Mouse (Mus musculus) embryo, embryonic 9.5 days (tissue): ENCODE results near the gene Lpcat1.
A peak's percentile ranks its signal among the peaks of the same experiment; 100 is the strongest.

Experiments used
- DNase-seq: peaks from one replicate; pipeline ENCODE4 v3.0.0-alpha.2; 2017; ENCODE audit errors: extremely low spot score

The Lpcat1 gene

GRCm38 (mm10) chr13:73467034-73467420 lies at the start of gene Lpcat1:
TSS of gene Lpcat1 (plus strand) at chr13:73467197.
- DNase-seq, result peak; percentile 88

DNA sequence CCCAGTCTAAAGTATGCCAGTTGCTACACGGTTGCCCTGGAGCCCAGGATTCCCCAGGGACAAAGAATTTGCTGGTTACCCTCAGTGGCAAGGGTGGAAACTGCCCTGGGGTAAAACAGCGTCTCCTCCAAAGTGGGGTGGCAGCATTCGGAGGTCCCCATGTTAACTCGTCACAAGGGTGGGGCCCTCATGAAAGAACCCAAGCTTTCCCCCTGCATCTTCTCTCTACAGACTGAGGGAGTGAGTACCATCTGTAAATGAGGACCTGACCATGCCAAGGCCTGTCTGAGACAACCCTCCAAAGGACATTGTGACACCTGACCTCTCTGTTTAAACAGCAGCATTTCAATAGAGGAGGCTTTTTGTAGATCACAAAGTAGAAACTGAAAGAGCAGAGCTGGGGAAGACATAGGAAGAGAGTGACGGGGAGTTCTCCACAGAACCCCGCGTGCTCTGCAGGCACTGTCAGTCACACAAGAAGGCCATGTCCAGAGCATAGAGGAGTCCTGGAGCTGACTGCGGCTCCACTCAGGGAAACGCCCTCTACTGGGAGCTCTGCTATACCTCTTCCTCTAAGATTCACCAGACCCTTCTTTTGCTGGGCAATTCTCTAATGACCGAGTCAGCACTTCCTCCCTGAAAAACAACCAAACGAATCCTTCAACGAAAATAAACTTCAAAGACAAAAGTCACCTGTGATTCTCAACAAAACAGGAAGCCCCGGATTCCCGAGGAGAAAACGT lies 49.3 kb upstream of the Lpcat1 start:
- DNase-seq, result peak; percentile 47

DNA sequence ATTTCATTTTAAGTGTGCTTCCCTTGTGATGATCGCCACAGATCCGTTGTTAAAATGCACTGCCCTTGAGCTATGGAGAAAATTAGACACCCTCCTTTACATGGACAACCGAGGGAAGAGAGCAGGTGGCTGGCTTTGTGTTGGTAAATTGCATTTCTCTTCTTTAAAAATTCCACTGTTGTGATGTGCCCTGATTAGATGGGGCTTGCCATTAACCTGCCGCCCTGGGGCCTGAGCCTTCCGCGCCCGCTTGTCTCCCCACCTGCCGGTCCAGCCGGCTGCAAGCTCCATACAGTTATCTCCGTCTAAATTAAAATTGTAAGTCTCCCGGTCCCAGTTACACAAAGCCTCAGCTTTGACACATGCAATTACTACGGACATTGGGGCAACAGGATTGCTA lies 48.7 kb upstream of the Lpcat1 start:
- DNase-seq, result no peak

- DNase-seq, result no peak
Observed at GRCm38 (mm10) chr13:73419244-73419643, 47.8 kb upstream of the Lpcat1 start.

DNA sequence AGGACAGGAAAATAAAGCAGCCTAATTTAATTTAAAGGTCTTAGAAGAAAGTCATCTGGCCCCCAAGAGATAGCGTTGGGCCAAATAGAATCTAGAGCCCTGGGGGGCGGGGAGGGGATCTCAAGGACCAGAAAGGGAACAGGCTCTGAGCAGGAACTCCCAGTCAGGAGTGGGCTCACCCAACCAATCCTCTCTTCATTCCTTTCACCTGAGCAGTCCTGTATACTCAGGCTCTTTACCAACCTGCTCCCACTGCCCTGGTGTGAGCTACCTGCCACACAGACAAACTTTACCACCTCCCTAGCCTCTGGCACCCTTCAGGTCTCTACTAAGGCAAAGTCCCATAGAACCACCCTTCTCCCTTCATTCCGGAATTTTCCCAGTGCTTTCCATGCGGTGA lies 44.0 kb upstream of the Lpcat1 start:
- DNase-seq, result no peak

GRCm38 (mm10) chr13:73425035-73425434 lies 42.0 kb upstream of the Lpcat1 start:
- no peak for DNase-seq

GRCm38 (mm10) chr13:73425839-73426490 lies 41.0 kb upstream of the Lpcat1 start:
- DNase-seq, result peak; percentile 54

- DNase-seq, result no peak
Observed at GRCm38 (mm10) chr13:73426587-73426986, 40.4 kb upstream of the Lpcat1 start.

DNA sequence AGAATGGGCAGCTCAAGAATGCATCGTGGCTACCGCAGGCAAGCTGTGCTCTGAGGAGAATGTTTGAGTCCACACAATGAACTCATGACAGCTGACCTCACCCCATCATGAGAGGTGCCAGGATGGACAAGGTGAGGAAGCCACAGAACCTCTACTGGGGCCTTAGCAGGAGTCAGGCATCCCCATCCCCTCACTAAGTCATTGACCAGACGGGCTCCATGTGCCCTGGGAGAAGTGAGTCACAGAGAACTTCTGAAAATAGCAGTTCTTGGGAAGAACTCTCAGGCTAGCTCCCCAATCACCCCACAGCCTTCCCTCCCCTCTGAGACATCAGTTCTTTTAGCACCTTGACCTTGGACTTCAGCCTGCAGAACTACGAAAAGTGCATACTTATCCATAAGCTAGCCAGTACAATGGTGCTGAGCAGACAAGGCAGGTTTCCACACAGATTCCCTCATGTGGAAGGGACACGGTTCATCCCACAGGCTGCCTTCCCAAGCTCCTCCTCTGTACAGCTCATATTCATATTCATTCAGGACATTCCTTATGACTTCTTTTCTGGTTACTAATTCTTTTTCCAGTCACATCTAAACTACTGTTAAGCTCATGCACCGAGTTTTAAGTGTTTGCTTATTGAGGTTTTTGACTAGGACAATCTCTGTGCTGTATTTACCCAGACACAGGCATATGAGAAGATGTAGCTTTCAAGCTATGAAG lies 37.2 kb upstream of the Lpcat1 start:
- no peak for DNase-seq

- no peak for DNase-seq
Observed at GRCm38 (mm10) chr13:73432466-73433149, 34.4 kb upstream of the Lpcat1 start.

DNA sequence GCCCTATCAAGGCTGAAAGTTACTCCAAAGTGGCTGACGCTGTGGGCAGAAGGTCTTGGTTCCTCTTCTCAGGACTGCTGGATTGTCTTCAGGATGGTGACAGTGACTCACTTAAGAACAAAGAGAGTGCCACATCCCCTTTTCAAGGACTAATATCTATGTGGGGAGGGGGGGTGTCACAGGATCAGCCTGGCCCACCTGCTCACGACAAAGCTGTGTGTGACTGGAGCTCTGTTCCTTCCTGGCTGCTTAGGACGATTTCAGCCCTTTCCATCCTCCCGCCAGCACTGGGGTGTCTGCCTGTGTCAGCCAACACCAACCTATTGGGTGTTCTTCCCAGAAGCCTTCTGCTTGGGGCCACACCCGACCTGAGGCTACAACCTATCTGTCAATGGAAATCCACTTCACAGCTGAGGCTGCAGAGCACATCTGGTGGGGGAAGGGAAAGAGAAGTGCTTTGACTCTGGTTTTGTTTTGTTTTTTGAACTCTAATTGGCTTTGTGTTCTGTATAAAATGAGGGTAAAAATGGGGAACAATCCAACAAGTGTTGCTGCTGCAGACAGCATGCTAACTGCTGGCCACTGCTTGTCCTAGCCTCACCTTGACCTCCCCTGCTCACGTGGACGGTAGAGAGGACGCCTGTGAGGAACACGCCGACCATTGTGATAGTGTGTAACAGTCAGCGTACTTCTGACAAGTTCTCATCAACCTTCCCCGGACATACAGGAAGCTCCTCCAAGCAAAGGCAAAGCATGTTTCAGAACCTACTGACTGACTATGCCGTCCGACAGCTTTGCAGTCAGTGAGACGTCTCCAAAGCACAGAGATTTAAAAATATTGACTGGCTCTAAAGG lies 33.1 kb upstream of the Lpcat1 start:
- no peak for DNase-seq

- DNase-seq, result no peak
Observed at GRCm38 (mm10) chr13:73434687-73435086, 32.3 kb upstream of the Lpcat1 start.

GRCm38 (mm10) chr13:73435662-73436061 lies 31.3 kb upstream of the Lpcat1 start:
- no peak for DNase-seq

- DNase-seq, result no peak
Observed at GRCm38 (mm10) chr13:73439057-73439456, 27.9 kb upstream of the Lpcat1 start.

DNA sequence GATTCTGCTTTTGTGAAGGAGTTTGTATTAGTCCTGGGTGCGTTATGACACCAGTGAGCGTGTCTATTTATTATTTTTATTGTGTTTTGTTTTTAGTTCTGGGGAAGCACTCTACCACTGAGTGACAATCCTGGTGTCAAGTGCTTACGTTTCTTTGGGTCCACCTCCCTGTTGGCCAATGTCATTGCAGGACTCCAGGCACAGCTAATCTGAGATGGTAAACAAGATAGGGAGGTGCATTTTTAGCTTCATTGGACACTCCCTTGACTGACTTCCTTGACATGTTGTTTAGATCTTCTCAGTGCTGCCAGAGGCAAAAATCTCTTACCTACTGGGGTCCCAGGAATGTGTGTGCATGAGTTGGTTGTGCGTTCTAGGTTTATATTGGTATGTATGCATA lies 26.0 kb upstream of the Lpcat1 start:
- DNase-seq, result no peak

- DNase-seq, result no peak
Observed at GRCm38 (mm10) chr13:73441686-73442085, 25.3 kb upstream of the Lpcat1 start.

DNA sequence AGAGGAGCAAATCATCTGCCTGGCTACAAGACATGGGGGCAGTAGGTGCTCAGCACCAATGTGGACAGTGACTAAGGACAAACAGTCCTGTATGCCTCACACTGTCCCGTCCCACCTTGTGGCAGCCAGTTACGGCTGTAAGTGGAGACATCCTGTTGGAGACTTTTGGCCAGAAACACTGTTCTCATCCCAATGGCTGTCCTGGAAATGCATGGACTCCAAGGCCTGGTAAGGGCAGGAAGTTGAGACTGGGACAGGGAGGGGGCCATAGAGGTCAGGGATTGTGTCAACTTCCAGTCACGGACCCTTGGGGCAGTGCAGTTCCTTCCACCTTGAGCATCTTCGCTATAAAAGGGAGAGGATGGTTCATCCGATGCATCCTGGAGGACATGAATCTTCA lies 24.6 kb upstream of the Lpcat1 start:
- no peak for DNase-seq

DNA sequence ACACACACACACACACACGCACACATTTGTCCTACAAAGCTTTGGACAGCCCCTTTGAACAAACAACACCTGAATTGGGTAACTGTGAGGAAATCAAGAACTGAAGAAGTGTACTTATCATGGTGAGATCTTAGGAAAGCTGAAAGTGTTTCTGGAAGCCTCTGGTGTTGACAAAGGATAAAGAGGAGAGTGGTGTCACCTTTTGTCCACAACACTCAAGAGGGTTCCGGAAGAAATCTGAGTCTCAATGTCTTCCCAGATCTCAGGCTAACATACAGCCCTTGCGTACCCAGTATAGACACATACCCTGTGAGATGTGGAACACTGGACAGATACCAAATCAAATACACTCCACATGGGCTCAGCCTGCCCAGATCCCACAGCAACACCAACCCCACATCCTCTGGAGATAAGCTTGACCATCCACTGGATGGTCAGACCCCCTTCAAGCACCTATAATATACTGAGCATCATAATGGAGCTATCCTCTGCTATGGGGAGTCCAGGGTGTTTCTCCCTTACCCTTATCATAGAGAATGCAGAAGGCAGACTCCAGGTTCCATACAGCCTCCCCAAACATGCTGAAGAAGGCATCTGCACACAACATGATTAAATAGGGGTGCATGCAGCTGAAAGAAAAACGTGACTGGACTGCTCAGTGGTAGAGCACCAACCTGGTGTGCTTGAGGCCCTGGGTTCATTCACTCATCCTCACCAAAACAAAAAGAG lies 23.7 kb upstream of the Lpcat1 start:
- no peak for DNase-seq

DNA sequence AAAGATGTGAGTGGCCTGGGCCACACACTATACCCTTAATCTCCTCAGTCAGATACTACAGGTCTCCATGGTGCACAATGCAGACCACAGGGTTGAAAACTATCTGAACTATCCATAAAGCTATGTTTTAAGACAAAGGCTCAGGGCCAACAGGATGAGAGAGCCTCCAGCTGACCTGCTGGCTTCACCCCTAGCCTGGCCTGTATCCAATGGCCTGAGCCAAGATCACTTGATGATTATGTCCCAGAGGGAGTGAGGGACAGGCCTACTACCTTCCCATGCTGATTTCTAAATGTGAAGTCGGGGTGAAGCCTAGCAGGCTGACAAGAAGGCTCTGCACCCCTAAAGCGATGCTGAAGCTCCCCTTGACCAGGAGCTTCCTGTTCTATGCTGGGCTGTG lies 21.9 kb upstream of the Lpcat1 start:
- DNase-seq, result no peak

DNA sequence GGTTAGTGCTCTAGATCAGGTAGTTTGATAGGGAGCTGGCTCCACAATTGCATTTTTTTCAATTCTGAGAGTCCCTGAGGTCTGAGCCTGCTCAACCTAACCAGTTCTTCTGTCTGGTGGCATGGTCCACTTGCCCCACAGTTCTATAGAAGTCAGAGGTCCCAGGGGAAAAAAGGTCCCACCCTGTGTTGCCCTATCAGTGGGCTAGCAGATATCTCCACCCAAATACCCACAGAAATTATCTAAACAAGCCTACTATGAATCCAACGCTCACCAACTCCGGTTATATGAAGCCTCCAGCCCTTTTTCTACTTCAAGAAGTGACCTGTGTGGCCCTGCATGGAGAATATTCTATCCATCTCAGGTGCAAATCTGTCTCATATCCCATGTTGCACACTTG lies 20.9 kb upstream of the Lpcat1 start:
- DNase-seq, result no peak

DNA sequence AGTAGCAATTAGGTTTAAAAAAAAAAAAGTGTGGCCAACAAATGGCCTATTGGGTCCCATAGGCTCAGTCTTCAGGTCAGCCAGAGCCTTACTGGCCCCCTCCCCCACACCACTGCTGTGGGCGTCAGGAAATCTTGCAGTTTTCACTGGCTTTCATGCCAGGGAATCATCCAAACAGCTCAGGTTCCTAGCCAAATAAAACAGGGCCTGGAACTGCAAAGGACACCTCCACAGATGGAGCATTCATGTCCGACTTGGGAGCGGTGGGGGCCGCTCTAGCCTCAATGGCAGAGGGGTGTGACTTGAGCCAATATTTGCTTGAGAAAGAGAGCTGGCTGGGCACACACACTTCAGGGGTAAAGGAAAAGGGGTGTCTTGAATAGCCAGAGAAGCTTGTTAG lies 20.5 kb upstream of the Lpcat1 start:
- peak; percentile 22 for DNase-seq
